Mouse (Mus musculus): ENCODE data around the gene Vmn1r207-ps. TPM values are rescaled to one million over a fixed set of nuclear protein-coding genes. Genes with fewer than 3 reads are reported as not detected.
"Not testable (repeated sequence)": the region's sequence is repeated elsewhere in the genome, so short reads cannot be mapped to it uniquely, and the experiment has no call there.

Vmn1r207-ps gene
- not detected in 2 replicates for polyA plus RNA-seq (2012; rRNA removed)

DNA sequence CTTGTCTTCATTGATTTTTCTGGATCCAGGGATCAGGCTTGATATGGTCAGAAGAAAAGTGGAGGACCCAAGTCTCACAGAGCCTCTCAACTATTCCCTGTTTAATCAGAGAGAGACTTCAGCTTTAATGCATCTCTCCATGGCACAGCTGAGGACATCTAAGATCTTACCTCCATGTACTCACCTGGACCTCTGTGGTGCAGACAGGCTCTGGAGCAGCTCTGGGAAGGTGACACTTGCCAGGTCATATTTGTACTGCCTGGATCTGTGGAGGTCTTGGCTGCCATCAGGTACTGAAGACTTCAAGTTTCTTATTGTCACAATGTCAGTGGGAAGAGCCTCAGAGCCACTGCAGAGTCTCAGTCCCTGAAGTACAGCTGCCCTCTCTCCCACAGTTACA is at the start of gene Vmn1r207-ps:
Vmn1r207-ps (minus strand) TSS at position 101 of the 400 bp plus-strand sequence.
- not testable (repeated sequence) for DNase-seq (ENCODE audit: low spot score)

DNA sequence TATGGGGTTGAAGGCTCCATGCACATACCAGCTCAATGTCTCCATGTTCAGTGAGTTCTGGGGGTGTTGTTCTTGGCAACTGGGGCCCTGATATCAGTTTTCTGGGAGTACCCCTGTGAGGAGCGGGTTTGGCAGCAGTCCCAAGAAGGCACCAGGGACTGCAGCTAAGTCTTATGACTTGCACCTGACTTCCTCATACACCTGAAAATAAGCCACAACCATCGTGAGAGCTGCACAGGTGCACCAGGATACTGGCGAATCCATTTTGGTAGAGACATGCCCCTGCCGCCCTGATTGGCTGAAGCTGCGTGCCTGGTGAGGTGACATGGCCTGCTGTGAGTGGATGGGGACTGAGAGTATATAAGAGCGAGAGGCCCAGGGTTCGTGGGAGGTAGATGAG is 47.9 kb upstream of the Vmn1r207-ps start, which contains the start of gene Vmn1r208:
Vmn1r208 (minus strand) TSS at position 101 of the 400 bp plus-strand sequence.
- not testable (repeated sequence) for DNase-seq (ENCODE audit: low spot score)

DNA sequence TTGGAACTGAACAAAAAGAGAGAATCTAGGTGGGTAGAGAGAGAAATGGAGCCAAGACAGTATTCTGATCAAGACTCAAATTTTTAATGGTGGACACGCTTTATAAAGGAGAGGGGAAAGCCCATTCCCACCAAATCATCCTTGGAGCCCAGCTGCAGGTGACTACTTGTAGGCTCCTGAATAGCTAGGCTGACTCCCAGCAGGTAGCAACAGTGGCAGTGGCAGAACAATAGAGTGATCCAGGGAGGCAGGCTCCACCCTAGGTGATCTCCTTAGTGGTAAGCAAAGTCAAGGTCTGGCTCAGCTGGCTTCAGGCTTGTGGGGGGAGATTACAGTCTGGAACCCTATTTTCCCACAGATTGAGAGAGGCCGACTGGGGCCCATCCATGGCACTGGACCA is 42.2 kb upstream of the Vmn1r207-ps start:
- DNase-seq (ENCODE audit: low spot score): not testable (repeated sequence)

DNA sequence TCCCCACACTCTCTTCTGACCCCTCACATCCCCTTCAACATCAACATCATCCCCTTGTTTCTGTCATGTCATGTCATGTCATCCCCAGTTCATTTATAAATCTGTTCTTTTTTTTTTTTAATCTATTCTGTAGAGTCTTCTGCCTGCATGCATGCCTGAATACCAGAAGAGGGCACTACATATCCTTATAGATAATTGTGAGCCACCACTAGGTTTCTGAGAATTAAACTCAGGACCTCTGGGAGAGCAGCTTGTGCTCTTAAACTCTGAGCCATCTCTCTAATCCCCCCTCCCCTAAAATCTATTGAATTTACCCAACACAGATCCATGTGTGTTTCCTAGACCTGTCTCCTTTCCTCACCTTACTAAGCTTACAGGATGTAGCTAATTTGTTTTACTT is 18.1 kb upstream of the Vmn1r207-ps start:
- no peak for DNase-seq (ENCODE audit: low spot score)

DNA sequence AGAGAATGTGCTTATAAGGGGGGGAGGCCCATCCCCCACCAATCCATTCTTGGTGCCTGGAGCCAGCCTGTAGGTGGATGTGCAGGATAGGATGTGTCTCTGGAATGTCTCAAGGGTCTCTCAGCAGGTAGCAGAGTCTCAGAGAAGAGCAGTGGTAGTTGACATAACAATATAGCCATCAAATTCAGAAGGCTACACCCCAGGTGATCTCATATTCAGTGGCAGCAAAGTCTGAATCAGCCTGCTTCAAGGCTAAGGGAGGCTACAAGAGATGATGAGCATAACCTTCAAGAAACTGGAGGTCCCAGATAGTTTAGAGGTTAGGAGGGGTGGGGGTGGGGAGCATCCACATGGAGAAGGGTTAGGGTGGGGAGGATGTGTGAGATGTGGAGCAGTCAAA is 22.5 kb downstream of the Vmn1r207-ps start:
- not testable (repeated sequence) for DNase-seq (ENCODE audit: low spot score)

DNA sequence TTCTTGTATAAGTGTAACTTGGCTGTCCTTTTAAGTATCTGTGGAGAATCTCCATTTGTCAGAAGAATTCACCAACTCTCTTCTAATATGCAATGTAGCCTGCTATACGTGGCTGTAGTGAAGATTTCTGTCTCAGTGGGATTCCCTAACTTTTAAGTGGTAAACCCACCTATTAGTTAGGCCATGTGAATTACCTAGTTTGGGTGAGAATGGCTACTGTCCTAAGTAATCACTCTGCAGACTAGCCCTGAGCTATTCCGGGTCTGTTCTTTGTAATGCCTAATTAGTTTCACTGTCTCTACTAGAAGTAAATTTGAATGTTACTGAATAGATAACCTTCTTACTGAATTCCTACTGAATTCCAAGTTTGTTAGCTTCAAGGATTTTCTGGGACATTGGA is 26.5 kb downstream of the Vmn1r207-ps start:
- DNase-seq (ENCODE audit: low spot score): not testable (repeated sequence)

Other genes with a start within 250 kb of the Vmn1r207-ps start
- gene Vmn1r202, start 224.2 kb downstream of the Vmn1r207-ps start, polyA plus RNA-seq (2012; rRNA removed): 0.01 TPM in 1 of 2 replicates, not detected in the other
- not detected in 2 replicates for gene Vmn1r203, start 211.5 kb downstream of the Vmn1r207-ps start, polyA plus RNA-seq (2012; rRNA removed)
- not detected in 2 replicates for gene Vmn1r204, start 176.4 kb downstream of the Vmn1r207-ps start, polyA plus RNA-seq (2012; rRNA removed)
- gene Vmn1r205, start 136.6 kb downstream of the Vmn1r207-ps start, polyA plus RNA-seq (2012; rRNA removed): not detected in 2 replicates
- gene Vmn1r206, start 105.4 kb downstream of the Vmn1r207-ps start, polyA plus RNA-seq (2012; rRNA removed): not detected in 2 replicates
- not detected in 2 replicates for gene Vmn1r208, start 47.8 kb upstream of the Vmn1r207-ps start, polyA plus RNA-seq (2012; rRNA removed)
- not detected in 2 replicates for gene Vmn1r209, start 80.1 kb upstream of the Vmn1r207-ps start, polyA plus RNA-seq (2012; rRNA removed)
- gene Vmn1r210, start 101.7 kb upstream of the Vmn1r207-ps start, polyA plus RNA-seq (2012; rRNA removed): not detected in 2 replicates
- not detected in 2 replicates for gene Vmn1r211, start 127.9 kb upstream of the Vmn1r207-ps start, polyA plus RNA-seq (2012; rRNA removed)
- gene Vmn1r212, start 154.6 kb upstream of the Vmn1r207-ps start, polyA plus RNA-seq (2012; rRNA removed): not detected in 2 replicates